Mouse (Mus musculus) left cerebral cortex, postnatal 25 days (tissue): Measurements from ENCODE around the gene Lgr4. TPM values are rescaled to one million over a fixed set of nuclear protein-coding genes. Genes with fewer than 3 reads are reported as not detected.

ENCODE experiments used
- DNase-seq, 2 experiments: peaks; one replicate each; pipeline ENCODE4 v3.0.0; 2022; ENCODE audit warnings: low spot score in 2 of 2, mixed read lengths in 1 of 2
- intact Hi-C: fragments of 180-260 bp; cut with DNase I; formaldehyde crosslinking; loops from one replicate; pipeline ENCODE4 v1.15.1; 2025
- total RNA-seq, 2 experiments: library from RNA; stranded (reverse); gene quantifications; 2 replicates each; pipeline ENCODE4 v1.2.3; 2021

Gene Lgr4
- total RNA-seq, 2 experiments from 2014 or later, result 24.3 to 27.4 TPM

- intact Hi-C loops, result no loop called here
- no peak for DNase-seq
These were observed 79.0 kb downstream of the Lgr4 start for GRCm38 (mm10) chr2:109996411-109996810.

- DNase-seq, result no peak
- intact Hi-C loops, result loop anchor here (5.0 kb wide), 1 partner anchor 97 kb away; no protein-coding TSS in a partner anchor
These were observed 87.2 kb downstream of the Lgr4 start for GRCm38 (mm10) chr2:110004668-110005067.

GRCm38 (mm10) chr2:110005164-110005563 is 87.7 kb downstream of the Lgr4 start:
- intact Hi-C loops, result no loop called here

GRCm38 (mm10) chr2:110005596-110006239 is 88.3 kb downstream of the Lgr4 start:
- DNase-seq, result no peak
- intact Hi-C loops, result no loop called here

More at GRCm38 (mm10) chr2:110005164-110005563, 87.7 kb downstream of the Lgr4 start:
- DNase-seq, result no peak

GRCm38 (mm10) chr2:110007423-110008267 is 90.2 kb downstream of the Lgr4 start:
- no peak for DNase-seq
- intact Hi-C loops, result no loop called here

- no peak for DNase-seq
- intact Hi-C loops, result no loop called here
These were observed 92.0 kb downstream of the Lgr4 start for GRCm38 (mm10) chr2:110009449-110009848.

GRCm38 (mm10) chr2:110012184-110012725 is 94.8 kb downstream of the Lgr4 start:
- intact Hi-C loops, result no loop called here
- DNase-seq, result no peak

- intact Hi-C loops, result loop anchor here (5.0 kb wide), 3 partner anchors 100 to 190 kb away; partner anchors contain the start of gene Lgr4
- no peak for DNase-seq
These were observed 99.6 kb downstream of the Lgr4 start for GRCm38 (mm10) chr2:110017087-110017486.

GRCm38 (mm10) chr2:110017616-110018505 is 100.4 kb downstream of the Lgr4 start, which contains the start of gene Ccdc34:
Gene Ccdc34, plus strand, starts transcription at chr2:110017817.
- intact Hi-C loops, result loop anchor here (5.0 kb wide), 3 partner anchors 101 to 189 kb away; partner anchors contain the start of gene Lgr4
- DNase-seq, result peak; percentile 93

GRCm38 (mm10) chr2:110019656-110020055 is 102.2 kb downstream of the Lgr4 start:
- intact Hi-C loops, result loop anchor here (5.0 kb wide), 3 partner anchors 102 to 188 kb away; partner anchors contain the start of gene Lgr4
- DNase-seq, result no peak

- intact Hi-C loops, result no loop called here
- no peak for DNase-seq
These were observed 103.0 kb downstream of the Lgr4 start for GRCm38 (mm10) chr2:110020430-110020829.

- DNase-seq, result no peak
- intact Hi-C loops, result no loop called here
These were observed 118.8 kb downstream of the Lgr4 start for GRCm38 (mm10) chr2:110036265-110036664.

GRCm38 (mm10) chr2:110036665-110037064 is 119.2 kb downstream of the Lgr4 start:
- intact Hi-C loops, result no loop called here
- no peak for DNase-seq

- intact Hi-C loops, result no loop called here
These were observed 119.8 kb downstream of the Lgr4 start for GRCm38 (mm10) chr2:110037221-110037620.

GRCm38 (mm10) chr2:110038341-110038740 is 120.9 kb downstream of the Lgr4 start:
- peak in 1 of 2 experiments; percentile 84 for DNase-seq
- intact Hi-C loops, result no loop called here

More at GRCm38 (mm10) chr2:110037221-110037620, 119.8 kb downstream of the Lgr4 start:
- DNase-seq, result no peak

GRCm38 (mm10) chr2:110042861-110043760 is 125.7 kb downstream of the Lgr4 start:
- intact Hi-C loops, result no loop called here
- DNase-seq, result no peak

GRCm38 (mm10) chr2:110058424-110058823 is 141.0 kb downstream of the Lgr4 start:
- intact Hi-C loops, result no loop called here
- no peak for DNase-seq

- no peak for DNase-seq
- intact Hi-C loops, result loop anchor here (2.0 kb wide), 1 partner anchor 142 kb away; no protein-coding TSS in a partner anchor
These were observed 145.7 kb downstream of the Lgr4 start for GRCm38 (mm10) chr2:110063131-110063530.
